Mouse (Mus musculus) liver, embryonic 14.5 days (tissue): ENCODE data around the gene Rab37. TPM values are rescaled to one million over a fixed set of nuclear protein-coding genes. Genes with fewer than 3 reads are reported as not detected.

ENCODE experiments used
- ATAC-seq: fragments of 200-750 bp; cut with Nextera tagmentation; 2 replicates; pipeline ENCODE4 v1.8.0; 2017; ENCODE audit warnings: moderate number of reproducible peaks, mild to moderate bottlenecking, moderate library complexity; ENCODE audit not compliant: insufficient read depth
- DNase-seq, 3 experiments: peaks; one replicate each; pipeline ENCODE4 v3.0.0-alpha.2; 2012 to 2013; ENCODE audit warnings: low read depth in 3 of 3, low spot score in 3 of 3
- H3K27ac ChIP-seq: fragments of 300-500 bp; sonication (generic); 2 replicates; pipeline ENCODE4 v1.5.1; 2014; ENCODE audit warnings: moderate library complexity, mild to moderate bottlenecking, control low read depth, inconsistent platforms
- H3K27me3 ChIP-seq: fragments of 300-500 bp; sonication (generic); 2 replicates; pipeline ENCODE4 v1.6.1; 2014; ENCODE audit warnings: mild to moderate bottlenecking, low read length, moderate library complexity; ENCODE audit not compliant: control insufficient read depth, insufficient read depth
- H3K36me3 ChIP-seq: fragments of 300-500 bp; sonication (generic); replicated peaks from 2 replicates; pipeline ENCODE4 v1.6.1; 2014; ENCODE audit warnings: low read depth; ENCODE audit not compliant: control insufficient read depth, insufficient read depth
- H3K4me1 ChIP-seq, 2 experiments: fragments of 200-500 bp in 1 of 2; fragments of 300-500 bp in 1 of 2; sonication (generic) in 1 of 2; replicated peaks; 2 replicates each; pipeline ENCODE4 v1.6.1; 2012 to 2014; ENCODE audit warnings: antibody characterized with exemption in 1 of 2, inconsistent platforms in 1 of 2, low read length in 1 of 2; ENCODE audit not compliant: control insufficient read depth in 2 of 2, insufficient read depth in 2 of 2
- H3K4me2 ChIP-seq: fragments of 300-500 bp; sonication (generic); 2 replicates; pipeline ENCODE4 v1.6.1; 2014; ENCODE audit warnings: low read depth, mild to moderate bottlenecking, control low read depth, moderate library complexity
- H3K4me3 ChIP-seq, 2 experiments: fragments of 200-500 bp in 1 of 2; fragments of 300-500 bp in 1 of 2; sonication (generic) in 1 of 2; 2 replicates each; pipeline ENCODE4 v1.5.1; 2012 to 2014; ENCODE audit warnings: low read depth in 2 of 2, low read length in 2 of 2, mild to moderate bottlenecking in 2 of 2, control low read depth in 1 of 2, inconsistent platforms in 1 of 2, moderate library complexity in 1 of 2; ENCODE audit not compliant: insufficient read depth in 1 of 2
- H3K9ac ChIP-seq: fragments of 300-500 bp; sonication (generic); replicated peaks from 2 replicates; pipeline ENCODE4 v1.6.1; 2014; ENCODE audit warnings: mild to moderate bottlenecking, control low read depth, moderate library complexity
- H3K9me3 ChIP-seq: fragments of 300-500 bp; sonication (generic); 2 replicates; pipeline ENCODE4 v1.6.1; 2016; ENCODE audit warnings: low read length, mixed read lengths; ENCODE audit not compliant: control insufficient read depth
- CTCF ChIP-seq: IDR thresholded peaks from 2 replicates; pipeline ENCODE4 v1.5.1; 2016; ENCODE audit warnings: antibody characterized with exemption, low read depth, control low read depth
- EP300 ChIP-seq: IDR thresholded peaks from 2 replicates; pipeline ENCODE4 v1.6.1; 2016; ENCODE audit warnings: antibody characterized with exemption, low read depth
- WGBS: fragments of 180-500 bp; shearing (Covaris S2); extraction: QIAGEN DNeasy Blood & Tissue Kit; methylation state at CpG from one replicate; pipeline ENCODE4 v1.1.7; 2014; ENCODE audit not compliant: insufficient replicate concordance; 5-methylcytosine and 5-hydroxymethylcytosine counted together
- polyA plus RNA-seq, 2 experiments: library from polyadenylated mRNA; depleted of rRNA in 1 of 2; stranded (reverse) in 1 of 2; unstranded in 1 of 2; fragments of >200 nt; fragmentation: Nextera tagmentation in 1 of 2; extraction: Ambion mirVana in 1 of 2; gene quantifications; 2 replicates each; pipeline versions ENCODE4 v1.2.1 to v1.2.3; 2012 to 2014

The Rab37 gene
- polyA plus RNA-seq, 2 experiments: 1.7 to 1.8 TPM

- H3K9me3 ChIP-seq: no peaks in the 10 kb centered on the region
- no peak for TF ChIP-seq CTCF
- TF ChIP-seq EP300: no peak
- no peak overlapping the region for H3K27ac ChIP-seq
- H3K9ac ChIP-seq: no peak overlapping the region
- H3K4me3 ChIP-seq: no peak overlapping the region
- 19% methylated on average over 4 of the region's 4 CpGs for WGBS
- DNase-seq (no peak), ATAC-seq (no peak)
- H3K27me3 ChIP-seq: peaks cover 11% of the 10 kb centered on the region
- H3K4me2 ChIP-seq: no peak overlapping the region
- H3K36me3 ChIP-seq: no peaks in the 10 kb centered on the region
- H3K4me1 ChIP-seq: no peaks in the 10 kb centered on the region
Measured at GRCm38 (mm10) chr11:115092140-115092539, 909 bp downstream of the Rab37 start.

DNA sequence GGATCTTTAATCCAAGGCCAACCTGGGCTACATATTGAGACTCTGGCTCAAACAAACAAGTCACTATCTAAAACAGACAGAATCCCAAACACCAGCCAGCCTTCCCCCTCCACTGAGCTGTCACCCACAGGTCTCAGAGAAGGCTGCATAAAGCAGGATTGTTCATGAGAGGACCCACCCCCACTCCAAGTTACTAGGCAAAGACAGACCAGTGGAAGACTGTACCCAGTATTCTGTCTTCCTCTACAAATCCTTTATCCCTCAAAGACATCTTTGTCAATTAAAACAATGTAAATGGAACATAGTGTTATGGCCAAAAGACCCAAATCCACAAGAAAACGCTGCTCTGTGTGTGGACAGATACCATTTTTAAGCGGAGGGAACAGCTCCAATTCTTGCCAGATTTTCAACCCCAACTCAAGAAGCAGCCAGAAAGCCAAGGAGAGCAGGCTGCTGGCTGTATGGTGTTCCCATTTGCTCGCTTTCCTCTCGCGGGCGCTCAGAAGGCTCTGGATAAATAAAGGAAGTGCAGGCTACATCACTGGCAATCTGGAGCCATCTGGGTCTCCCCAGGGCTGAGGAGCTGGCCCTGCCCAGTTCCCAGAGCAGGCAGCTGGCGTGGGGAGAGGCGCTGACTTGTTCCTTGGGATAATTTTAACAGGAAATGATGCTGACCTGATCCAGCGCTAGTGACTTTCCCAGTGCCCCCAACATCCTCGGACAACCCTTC, 7.1 kb downstream of the Rab37 start:
- no peak for DNase-seq

GRCm38 (mm10) chr11:115099241-115099840, 8.1 kb downstream of the Rab37 start:
- WGBS: 63% methylated on average over 16 of the region's 16 CpGs
- Histone ChIP-seq H3K4me2 (no peak overlapping the region), H3K9me3 (no peaks in the 10 kb centered on the region), H3K36me3 (no peaks in the 10 kb centered on the region), H3K27me3 (no peaks in the 10 kb centered on the region), H3K4me3 (no peak overlapping the region), H3K9ac (no peak overlapping the region), H3K4me1 (no peaks in the 10 kb centered on the region), H3K27ac (no peak overlapping the region)
- no peak for TF ChIP-seq CTCF
- TF ChIP-seq EP300: no peak
- ATAC-seq: no peak
- no peak for DNase-seq

More for the DNA sequence above, 7.1 kb downstream of the Rab37 start:
- Histone ChIP-seq H3K36me3 (no peaks in the 10 kb centered on the region), H3K27ac (no peak overlapping the region), H3K4me1 (no peaks in the 10 kb centered on the region), H3K27me3 (no peaks in the 10 kb centered on the region), H3K9me3 (no peaks in the 10 kb centered on the region), H3K4me2 (no peak overlapping the region), H3K4me3 (no peak overlapping the region), H3K9ac (no peak overlapping the region)
- WGBS: 43% methylated on average over 10 of the region's 10 CpGs
- ATAC-seq: no peak
- TF ChIP-seq CTCF: no peak
- no peak for TF ChIP-seq EP300

GRCm38 (mm10) chr11:115100032-115100621, 8.9 kb downstream of the Rab37 start:
- no peak overlapping the region for H3K4me3 ChIP-seq
- DNase-seq (no peak), ATAC-seq (no peak)
- no peak overlapping the region for H3K27ac ChIP-seq
- WGBS: 53% methylated on average over 5 of the region's 5 CpGs
- no peaks in the 10 kb centered on the region for H3K27me3 ChIP-seq
- no peaks in the 10 kb centered on the region for H3K4me1 ChIP-seq
- TF ChIP-seq CTCF (no peak), EP300 (no peak)
- no peak overlapping the region for H3K4me2 ChIP-seq
- H3K9me3 ChIP-seq: no peaks in the 10 kb centered on the region
- H3K9ac ChIP-seq: no peak overlapping the region
- no peaks in the 10 kb centered on the region for H3K36me3 ChIP-seq

DNA sequence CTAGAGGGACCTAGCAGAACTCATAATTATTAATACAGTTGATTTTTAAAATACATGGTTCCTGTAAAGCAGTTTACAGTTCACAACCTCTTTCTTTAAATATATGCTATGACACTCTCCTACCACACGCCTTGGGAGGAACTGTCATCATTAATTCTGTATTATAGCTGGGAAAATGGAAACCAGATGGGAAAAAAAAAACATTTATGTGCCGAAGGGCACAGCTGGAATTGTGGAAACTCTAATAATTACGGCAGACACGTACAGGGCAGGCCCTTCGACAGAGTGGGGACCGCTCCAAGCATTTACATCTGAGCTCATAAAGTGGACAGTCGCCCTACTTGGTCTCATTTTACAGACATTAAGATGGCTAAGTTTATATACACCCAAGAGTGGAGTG, 9.5 kb downstream of the Rab37 start:
- no peak overlapping the region for H3K4me3 ChIP-seq
- ATAC-seq: no peak
- no peak overlapping the region for H3K27ac ChIP-seq
- H3K27me3 ChIP-seq: no peaks in the 10 kb centered on the region
- DNase-seq: no peak
- H3K9me3 ChIP-seq: no peaks in the 10 kb centered on the region
- no peak overlapping the region for H3K4me2 ChIP-seq
- H3K4me1 ChIP-seq: no peaks in the 10 kb centered on the region
- no peaks in the 10 kb centered on the region for H3K36me3 ChIP-seq
- TF ChIP-seq EP300 (no peak), CTCF (no peak)
- no peak overlapping the region for H3K9ac ChIP-seq
- WGBS: 56% methylated on average over 7 of the region's 7 CpGs
